Mouse (Mus musculus) stomach, embryonic 14.5 days (tissue): ENCODE results near the gene Kmt2d. TPM values are rescaled to one million over a fixed set of nuclear protein-coding genes. Genes with fewer than 3 reads are reported as not detected.
A peak's percentile ranks its signal among the peaks of the same experiment; 100 is the strongest.

Experiments used
- ATAC-seq: fragments of 200-750 bp; cut with Nextera tagmentation; 2 replicates; pipeline ENCODE4 v1.8.0; 2017; ENCODE audit warnings: low read depth, moderate TSS enrichment; ENCODE audit not compliant: insufficient number of reproducible peaks, insufficient read depth, low FRiP score
- H3K27ac ChIP-seq: fragments of 300-500 bp; sonication (generic); 2 replicates; pipeline ENCODE4 v1.5.1; 2014; ENCODE audit warnings: mild to moderate bottlenecking, low read length, moderate library complexity, mixed read lengths
- H3K27me3 ChIP-seq: fragments of 300-500 bp; sonication (generic); 2 replicates; pipeline ENCODE4 v1.6.1; 2014; ENCODE audit warnings: low read length, control low read depth, mixed read lengths; ENCODE audit not compliant: control insufficient read depth, insufficient read depth
- H3K36me3 ChIP-seq: fragments of 300-500 bp; sonication (generic); 2 replicates; pipeline ENCODE4 v1.6.1; 2014; ENCODE audit warnings: mild to moderate bottlenecking, control low read depth, low read length, moderate library complexity, mixed read lengths; ENCODE audit not compliant: control insufficient read depth, insufficient read depth
- H3K4me1 ChIP-seq: fragments of 300-500 bp; sonication (generic); 2 replicates; pipeline ENCODE4 v1.6.1; 2014; ENCODE audit warnings: low read length, control low read depth, mixed read lengths; ENCODE audit not compliant: control insufficient read depth, insufficient read depth
- H3K4me2 ChIP-seq: fragments of 300-500 bp; sonication (generic); replicated peaks from 2 replicates; pipeline ENCODE4 v1.6.1; 2014; ENCODE audit warnings: low read depth, low read length, control low read depth
- H3K4me3 ChIP-seq: fragments of 300-500 bp; sonication (generic); 2 replicates; pipeline ENCODE4 v1.5.1; 2014; ENCODE audit warnings: low read depth, low read length, control low read depth
- H3K9ac ChIP-seq: fragments of 300-500 bp; sonication (generic); replicated peaks from 2 replicates; pipeline ENCODE4 v1.6.1; 2014; ENCODE audit warnings: low read depth, mild to moderate bottlenecking, control low read depth, low read length, moderate library complexity, mixed read lengths
- H3K9me3 ChIP-seq: fragments of 300-500 bp; sonication (generic); 2 replicates; pipeline ENCODE4 v1.6.1; 2016; ENCODE audit warnings: low read depth, low read length, control low read depth; ENCODE audit not compliant: control insufficient read depth
- WGBS: fragments of 180-500 bp; shearing (Covaris S2); extraction: QIAGEN DNeasy Blood & Tissue Kit; methylation state at CpG from one replicate; pipeline ENCODE4 v1.1.7; 2014; 5-methylcytosine and 5-hydroxymethylcytosine counted together
- polyA plus RNA-seq: library from polyadenylated mRNA; unstranded; fragments of >200 nt; fragmentation: Nextera tagmentation; extraction: Ambion mirVana; gene quantifications from 2 replicates; pipeline ENCODE4 v1.2.1, GENCODE M21; 2014

Gene Kmt2d
- polyA plus RNA-seq, 1 experiment from 2014 or later: 21.4 TPM

GRCm38 (mm10) chr15:98877331-98877730 lies 6.3 kb upstream of the Kmt2d start:
- WGBS: 11% methylated on average over 3 of the region's 3 CpGs
- ATAC-seq: no peak

DNA sequence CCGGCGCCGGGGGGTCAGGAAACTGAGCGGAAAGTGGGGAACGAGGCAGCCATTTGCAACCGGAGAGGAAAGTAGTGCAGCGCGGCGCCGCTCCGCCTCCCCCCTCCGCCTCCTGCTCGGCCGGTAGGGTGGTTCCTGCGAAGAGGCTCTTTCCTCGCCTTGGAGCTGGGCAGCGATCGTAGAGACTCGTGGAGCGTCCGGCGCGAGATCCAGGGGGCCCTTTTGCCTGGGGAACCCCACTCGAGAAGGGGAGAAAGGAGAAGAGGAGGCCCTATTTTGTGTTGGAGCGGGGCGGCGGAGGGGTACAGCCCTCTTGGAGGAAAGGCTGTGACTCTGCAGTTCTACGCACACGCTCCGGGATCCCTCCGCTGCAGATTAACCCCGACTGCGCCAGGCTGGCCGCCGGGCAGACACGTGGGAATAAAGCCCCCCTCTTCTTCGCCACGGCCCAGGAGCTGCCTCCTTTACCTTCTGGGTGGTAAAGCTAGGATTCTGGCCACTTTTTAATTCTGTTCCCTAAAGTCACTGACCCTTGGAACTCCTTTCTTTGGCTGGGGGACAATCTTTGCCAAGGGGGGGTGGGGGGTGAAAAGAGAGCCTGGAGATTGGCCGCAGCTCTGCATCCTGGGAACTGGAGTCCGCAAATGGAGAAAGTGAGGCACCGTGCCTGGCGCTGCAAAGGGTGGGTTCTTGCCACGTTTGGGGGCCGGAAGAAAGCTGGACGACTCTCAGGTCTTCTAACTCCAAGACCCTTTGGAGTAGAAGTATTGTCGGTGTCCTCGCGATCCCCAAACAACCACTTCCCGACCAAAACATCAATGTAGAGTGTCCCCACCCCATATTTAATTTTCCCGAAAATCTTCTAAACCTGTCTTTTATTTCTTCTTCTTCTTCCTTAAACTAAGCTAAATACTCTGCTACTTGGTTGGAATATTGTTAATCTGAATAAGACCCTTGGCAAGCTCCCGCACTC lies 1.2 kb upstream of the Kmt2d start:
- peak overlapping the region; percentile 99 for H3K27ac ChIP-seq
- H3K4me1 ChIP-seq: peaks cover 29% of the 10 kb centered on the region
- H3K4me3 ChIP-seq: peak overlapping the region; percentile 99
- H3K27me3 ChIP-seq: no peaks in the 10 kb centered on the region
- H3K9me3 ChIP-seq: no peaks in the 10 kb centered on the region
- 0 out of 2 replicates have a peak, but pooled peaks cover 4% of the 10 kb centered on the region for H3K36me3 ChIP-seq
- WGBS: 1% methylated on average over 51 of the region's 51 CpGs
- peak overlapping the region; percentile 99 for H3K4me2 ChIP-seq
- ATAC-seq: peak; percentile 82
- peak overlapping the region; percentile 97 for H3K9ac ChIP-seq

More at GRCm38 (mm10) chr15:98877331-98877730, 6.3 kb upstream of the Kmt2d start:
- no peak overlapping the region for H3K27ac ChIP-seq
- H3K27me3 ChIP-seq: no peaks in the 10 kb centered on the region
- no peaks in the 10 kb centered on the region for H3K36me3 ChIP-seq
- no peak overlapping the region for H3K4me3 ChIP-seq
- H3K4me1 ChIP-seq: 0 out of 2 replicates have a peak, but pooled peaks cover 5% of the 10 kb centered on the region
- no peak overlapping the region for H3K9ac ChIP-seq
- no peak overlapping the region for H3K4me2 ChIP-seq
- no peaks in the 10 kb centered on the region for H3K9me3 ChIP-seq

GRCm38 (mm10) chr15:98870179-98871069 lies 580 bp downstream of the Kmt2d start:
- H3K36me3 ChIP-seq: peaks cover 18% of the 10 kb centered on the region
- H3K4me1 ChIP-seq: peaks cover 31% of the 10 kb centered on the region
- H3K9me3 ChIP-seq: no peaks in the 10 kb centered on the region
- peak overlapping the region; percentile 99 for H3K4me2 ChIP-seq
- H3K27ac ChIP-seq: peak overlapping the region; percentile 99; the same call in 1 of the 2 replicates
- ATAC-seq: no peak
- no peaks in the 10 kb centered on the region for H3K27me3 ChIP-seq
- peak overlapping the region; percentile 97 for H3K9ac ChIP-seq
- peak overlapping the region; percentile 99 for H3K4me3 ChIP-seq
- under 1% methylated on average over 16 of the region's 16 CpGs for WGBS

DNA sequence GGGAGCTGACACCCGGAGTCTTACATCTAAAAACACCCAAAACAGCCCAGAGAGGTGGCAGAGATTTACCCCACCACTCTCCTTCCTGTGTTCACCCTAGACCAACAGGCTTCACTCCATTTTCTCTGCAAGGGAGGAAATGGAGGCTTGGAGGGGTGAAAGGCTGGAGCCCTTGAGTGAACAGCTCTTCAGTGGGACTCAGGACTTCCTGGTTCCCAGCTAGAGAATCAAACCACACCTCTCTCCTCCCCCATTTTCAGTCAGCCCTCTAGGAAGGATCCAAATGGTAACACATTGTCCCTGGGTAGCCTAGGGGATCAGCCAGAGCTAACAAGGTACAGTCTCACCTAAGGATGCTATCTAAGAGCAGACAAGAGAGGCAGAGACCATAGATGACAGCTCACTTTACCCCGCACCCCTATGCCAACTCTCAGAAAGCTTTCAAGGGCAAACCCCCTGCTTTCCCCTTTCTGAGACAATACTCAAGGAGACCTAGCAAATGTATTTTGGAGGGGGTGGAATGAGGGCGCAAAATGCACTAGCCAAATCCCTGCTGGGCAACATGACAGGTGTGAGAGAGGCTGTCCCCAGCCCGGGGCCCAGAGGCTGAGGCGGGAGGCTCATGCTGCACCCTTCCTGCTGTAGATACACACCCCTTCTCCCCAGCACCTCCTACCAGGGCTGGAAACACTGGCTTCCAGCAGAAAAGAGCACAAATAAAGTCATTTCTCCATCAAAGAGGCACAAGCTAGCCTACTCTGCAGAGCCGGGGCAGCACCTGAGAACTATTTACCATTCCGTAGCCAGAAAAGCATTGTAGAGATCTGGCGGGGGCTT lies 1.4 kb downstream of the Kmt2d start:
- ATAC-seq: no peak
- Histone ChIP-seq H3K36me3 (peaks cover 26% of the 10 kb centered on the region), H3K27me3 (no peaks in the 10 kb centered on the region), H3K4me3 (peak overlapping the region; percentile 99), H3K9ac (peak overlapping the region; percentile 97), H3K4me2 (peak overlapping the region; percentile 99), H3K9me3 (no peaks in the 10 kb centered on the region), H3K27ac (peak overlapping the region; percentile 99; the same call in 1 of the 2 replicates), H3K4me1 (peaks cover 31% of the 10 kb centered on the region)
- WGBS: 7% methylated on average over 8 of the region's 8 CpGs

GRCm38 (mm10) chr15:98868346-98869063 lies 2.5 kb downstream of the Kmt2d start:
- no peak for ATAC-seq
- Histone ChIP-seq H3K4me3 (peak overlapping the region; percentile 99), H3K4me1 (peaks cover 31% of the 10 kb centered on the region), H3K9me3 (no peaks in the 10 kb centered on the region), H3K27me3 (no peaks in the 10 kb centered on the region), H3K36me3 (peaks cover 37% of the 10 kb centered on the region), H3K4me2 (peak overlapping the region; percentile 99), H3K9ac (peak overlapping the region; percentile 97; the same call in 1 of the 2 replicates), H3K27ac (peak overlapping the region; percentile 58; the same call in 1 of the 2 replicates)
- WGBS: 24% methylated on average over 11 of the region's 11 CpGs

GRCm38 (mm10) chr15:98867321-98867720 lies 3.7 kb downstream of the Kmt2d start:
- Histone ChIP-seq H3K4me3 (peak overlapping the region; percentile 99; the same call in 1 of the 2 replicates), H3K27ac (no peak overlapping the region), H3K27me3 (no peaks in the 10 kb centered on the region), H3K9me3 (no peaks in the 10 kb centered on the region), H3K4me1 (peaks cover 31% of the 10 kb centered on the region), H3K36me3 (peaks cover 49% of the 10 kb centered on the region), H3K9ac (no peak overlapping the region), H3K4me2 (peak overlapping the region; percentile 99)
- WGBS: 48% methylated on average over 6 of the region's 6 CpGs
- ATAC-seq: no peak

DNA sequence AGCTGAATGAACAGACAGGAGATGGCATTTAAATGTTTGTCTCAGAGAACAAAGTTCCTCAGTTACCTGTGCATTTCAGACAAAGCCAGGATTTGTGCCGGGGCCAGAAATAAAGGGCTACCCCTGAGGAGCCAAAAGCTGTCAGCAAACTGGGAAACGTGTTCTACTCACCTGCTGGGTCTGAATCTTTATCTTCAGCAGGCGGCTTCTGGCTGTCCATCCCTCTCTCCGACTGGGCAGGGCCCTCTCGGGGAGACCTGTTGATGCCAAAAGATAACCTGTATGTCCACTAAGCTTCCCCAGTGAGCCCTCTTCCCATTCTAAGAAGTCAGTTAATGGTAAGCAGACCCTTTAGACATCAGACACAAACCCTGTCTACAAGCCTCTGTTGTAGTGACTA lies 4.5 kb downstream of the Kmt2d start:
- H3K4me3 ChIP-seq: no peak overlapping the region
- peaks cover 31% of the 10 kb centered on the region for H3K4me1 ChIP-seq
- 82% methylated on average over 5 of the region's 5 CpGs for WGBS
- no peak for ATAC-seq
- no peaks in the 10 kb centered on the region for H3K27me3 ChIP-seq
- H3K9ac ChIP-seq: no peak overlapping the region
- no peaks in the 10 kb centered on the region for H3K9me3 ChIP-seq
- H3K27ac ChIP-seq: no peak overlapping the region
- no peak overlapping the region for H3K4me2 ChIP-seq
- peaks cover 57% of the 10 kb centered on the region for H3K36me3 ChIP-seq
